Mouse (Mus musculus) megakaryocyte, embryonic 14.5 days (primary cell): ENCODE data around the gene Cavin4.

Experiments used
- FLI1 ChIP-seq: IDR thresholded peaks from 2 replicates; pipeline ENCODE4 v1.6.1; 2012; ENCODE audit warnings: low read length, inconsistent platforms, mixed read lengths
- GATA1 ChIP-seq: IDR thresholded peaks from 3 replicates; pipeline ENCODE4 v1.6.1; 2012; ENCODE audit warnings: mixed read lengths, low read length, inconsistent platforms, borderline replicate concordance

- no peak for TF ChIP-seq FLI1
- no peak for TF ChIP-seq GATA1
These were observed 2.4 kb upstream of the Cavin4 start for GRCm38 (mm10) chr4:48660619-48661575.
